Mouse (Mus musculus) heart, postnatal 36 days (tissue): ENCODE data around the gene Xlr5b. TPM values are rescaled to one million over a fixed set of nuclear protein-coding genes. Genes with fewer than 3 reads are reported as not detected.
"Not testable (repeated sequence)": the region's sequence is repeated elsewhere in the genome, so short reads cannot be mapped to it uniquely, and the experiment has no call there.

Experiments
- DNase-seq, 2 experiments: peaks; one replicate each; pipeline ENCODE4 v3.0.0; 2021 to 2022
- intact Hi-C: fragments of 180-260 bp; cut with DNase I; formaldehyde crosslinking; loops from one replicate; pipeline ENCODE4 v1.15.1; 2025
- total RNA-seq, 2 experiments: library from RNA; stranded (reverse); gene quantifications; 2 replicates each; pipeline ENCODE4 v1.2.3; 2021

The Xlr5b gene
- not detected for total RNA-seq

- intact Hi-C loops: not testable (repeated sequence)
Observed at GRCm38 (mm10) chrX:73148496-73148895, at the start of gene Xlr5b. Xlr5b (plus strand) TSS chrX:73148796.

GRCm38 (mm10) chrX:73116747-73117146 is 31.8 kb upstream of the Xlr5b start, which contains the start of gene Gm14685:
Gm14685 (plus strand) TSS chrX:73117047.
- intact Hi-C loops, DNase-seq: not testable (repeated sequence)

More at GRCm38 (mm10) chrX:73148496-73148895, at the start of gene Xlr5b:
- DNase-seq: not testable (repeated sequence)

GRCm38 (mm10) chrX:73122859-73123829 is 25.5 kb upstream of the Xlr5b start:
- DNase-seq, intact Hi-C loops: not testable (repeated sequence)

- DNase-seq, intact Hi-C loops: not testable (repeated sequence)
Observed at GRCm38 (mm10) chrX:73143218-73143618, 5.4 kb upstream of the Xlr5b start.

GRCm38 (mm10) chrX:73149350-73149749 is 754 bp downstream of the Xlr5b start, which contains the start of gene DXBay18:
DXBay18 (minus strand) TSS chrX:73149450.
- intact Hi-C loops: not testable (repeated sequence)

GRCm38 (mm10) chrX:73176889-73177288 is 28.3 kb downstream of the Xlr5b start, which contains the start of gene Spin2d:
Spin2d (minus strand) TSS chrX:73176989.
- DNase-seq, intact Hi-C loops: not testable (repeated sequence)

More at GRCm38 (mm10) chrX:73149350-73149749, 754 bp downstream of the Xlr5b start, which contains the start of gene DXBay18:
- DNase-seq: not testable (repeated sequence)

- DNase-seq: peak in 1 of 2 experiments; percentile 4
Observed at GRCm38 (mm10) chrX:73191934-73192333, 43.3 kb downstream of the Xlr5b start, which contains the start of gene Xlr3b. Xlr3b (plus strand) TSS chrX:73192207.

More at GRCm38 (mm10) chrX:73191934-73192333, 43.3 kb downstream of the Xlr5b start, which contains the start of gene Xlr3b:
- intact Hi-C loops: not testable (repeated sequence)

Other genes starting within 250 kb of the Xlr5b start
- 10 to 100 TPM; 29.2 to 29.6 TPM for gene Cetn2, start 230.4 kb upstream of the Xlr5b start, total RNA-seq
- 1 to 10 TPM; 4.1 to 5.1 TPM for gene Nsdhl, start 230.2 kb upstream of the Xlr5b start, total RNA-seq
- gene Zfp185, start 161.5 kb upstream of the Xlr5b start, total RNA-seq: 1 to 10 TPM; 1.6 to 2.6 TPM
- not detected for gene Pnma5, start 111.7 kb upstream of the Xlr5b start, total RNA-seq
- gene Pnma3, start 84.0 kb upstream of the Xlr5b start, total RNA-seq: not detected
- 1 to 10 TPM; 1.7 to 4.3 TPM for gene Xlr4a, start 66.3 kb upstream of the Xlr5b start, total RNA-seq
- under 1 TPM; 0.19 to 0.76 TPM for gene Xlr3a, start 51.7 kb upstream of the Xlr5b start, total RNA-seq
- not detected for gene Gm14685, start 31.7 kb upstream of the Xlr5b start, total RNA-seq
- gene DXBay18, start 654 bp downstream of the Xlr5b start, total RNA-seq: not detected
- not detected for gene Spin2d, start 28.2 kb downstream of the Xlr5b start, total RNA-seq
- 1 to 10 TPM in 1 of 2 experiments, under 1 TPM in 1; 0.53 to 1.7 TPM for gene Xlr3b, start 43.4 kb downstream of the Xlr5b start, total RNA-seq
- gene Xlr4b, start 65.5 kb downstream of the Xlr5b start, total RNA-seq: 1 to 10 TPM in 1 of 2 experiments, under 1 TPM in 1; 0.42 to 2.5 TPM
- gene F8a, start 79.5 kb downstream of the Xlr5b start, total RNA-seq: 1 to 10 TPM; 6.6 to 7.5 TPM
- not detected for gene Xlr4c, start 94.3 kb downstream of the Xlr5b start, total RNA-seq
- gene Xlr3c, start 116.6 kb downstream of the Xlr5b start, total RNA-seq: not detected
- gene Xlr5a, start 144.2 kb downstream of the Xlr5b start, total RNA-seq: not detected
- not detected for gene Xlr5c, start 144.2 kb downstream of the Xlr5b start, total RNA-seq
- gene Gm45015, start 188.0 kb downstream of the Xlr5b start, total RNA-seq: not detected
- 1 to 10 TPM; 4.4 to 6.0 TPM for gene Zfp275, start 193.8 kb downstream of the Xlr5b start, total RNA-seq
- gene Gm18336, start 249.9 kb downstream of the Xlr5b start, total RNA-seq: not detected